Mouse (Mus musculus) brain, embryonic 18.5 days (tissue): Measurements from ENCODE around the gene Vwa5a.

Experiments
- DNase-seq: peaks from one replicate; pipeline ENCODE4 v3.0.0-alpha.2; 2012; ENCODE audit warnings: low read depth, low spot score

Vwa5a gene

DNA sequence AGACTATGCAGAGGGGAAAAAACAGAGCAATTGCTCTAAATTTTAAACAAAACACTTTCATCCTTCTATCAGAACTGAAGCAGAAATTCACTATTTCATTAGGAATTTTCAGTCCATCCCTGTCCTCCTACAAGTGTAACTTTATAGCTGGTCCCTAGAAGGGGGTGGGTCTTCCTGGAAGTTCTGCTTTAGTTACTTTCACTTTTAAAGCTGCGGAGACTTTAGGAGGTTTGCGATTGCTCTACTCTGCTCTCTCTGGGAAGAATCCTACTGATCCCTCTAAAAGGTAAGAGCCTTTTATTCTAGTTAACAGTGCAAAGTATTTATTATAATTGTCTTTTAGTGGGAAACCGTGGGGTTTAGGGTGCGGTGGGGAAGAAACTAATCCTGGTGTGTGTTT is at the start of gene Vwa5a:
Vwa5a (plus strand) TSS at position 167 of the 400 bp plus-strand sequence.
- no peak for DNase-seq

GRCm38 (mm10) chr9:38672887-38673286 is 45.2 kb upstream of the Vwa5a start:
- DNase-seq: no peak

- no peak for DNase-seq
These were observed 43.6 kb upstream of the Vwa5a start, which contains the start of gene Olfr918 for GRCm38 (mm10) chr9:38674501-38674900. TSS of gene Olfr918 (minus strand) at chr9:38674601.

GRCm38 (mm10) chr9:38718927-38719441 is 916 bp downstream of the Vwa5a start:
- DNase-seq: no peak

DNA sequence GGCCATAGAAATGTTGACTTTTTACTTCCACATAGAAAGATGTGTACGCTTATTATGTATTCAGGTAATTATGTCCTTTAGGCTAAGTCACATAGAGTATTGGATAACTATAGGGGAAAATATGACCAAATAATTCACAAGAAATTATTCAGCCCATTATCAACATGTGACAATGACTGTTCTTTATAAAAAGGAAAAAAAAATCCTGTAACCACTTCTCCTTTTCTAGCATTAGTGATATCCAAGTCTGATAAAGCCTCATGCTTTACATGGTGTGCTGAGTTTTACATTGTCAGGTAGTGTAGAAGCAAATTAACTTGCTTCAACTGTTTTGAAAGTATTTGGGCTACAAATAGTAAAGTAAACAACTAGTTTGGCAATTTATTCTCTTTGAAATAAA is 6.0 kb downstream of the Vwa5a start:
- DNase-seq: no peak

- DNase-seq: no peak
These were observed 10.2 kb downstream of the Vwa5a start for GRCm38 (mm10) chr9:38728218-38728617.

- DNase-seq: no peak
These were observed 23.3 kb downstream of the Vwa5a start for GRCm38 (mm10) chr9:38741408-38741807.

DNA sequence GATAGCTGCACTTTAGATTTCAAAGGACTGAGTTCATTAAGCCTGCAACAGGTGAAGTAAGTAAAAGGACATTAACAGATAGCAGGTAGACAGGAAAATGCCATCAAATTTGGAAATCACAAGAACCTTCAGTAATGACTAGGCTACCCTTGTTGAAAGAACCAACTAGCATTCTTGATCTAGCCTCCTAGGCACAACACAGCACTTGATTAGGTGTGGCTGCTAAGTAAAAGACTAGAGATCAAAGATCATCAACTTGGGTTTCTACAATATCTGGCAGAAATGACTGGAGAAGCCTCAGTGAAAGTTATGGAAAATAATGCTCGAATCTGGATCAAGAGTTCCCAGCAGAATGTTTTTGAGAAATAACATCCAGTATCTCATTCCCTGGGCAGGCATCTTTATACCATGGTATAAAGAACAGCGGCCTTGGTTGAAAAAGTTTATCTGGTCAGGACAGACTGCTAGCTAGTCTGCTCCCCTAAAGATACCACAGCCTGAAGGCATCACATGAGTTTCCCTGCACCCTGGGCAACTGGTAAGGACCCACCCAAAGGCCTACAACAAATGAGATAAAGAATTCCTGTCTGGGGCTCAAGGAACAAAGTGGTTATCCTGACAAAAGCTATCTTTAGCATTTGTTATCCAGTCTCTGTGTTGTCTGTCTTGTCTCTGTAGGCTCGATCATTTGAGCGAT is 26.7 kb downstream of the Vwa5a start:
- no peak for DNase-seq

- DNase-seq: no peak
These were observed 33.9 kb downstream of the Vwa5a start, which contains the start of gene Olfr920 for GRCm38 (mm10) chr9:38751999-38752398. TSS of gene Olfr920 (plus strand) at chr9:38752299.

DNA sequence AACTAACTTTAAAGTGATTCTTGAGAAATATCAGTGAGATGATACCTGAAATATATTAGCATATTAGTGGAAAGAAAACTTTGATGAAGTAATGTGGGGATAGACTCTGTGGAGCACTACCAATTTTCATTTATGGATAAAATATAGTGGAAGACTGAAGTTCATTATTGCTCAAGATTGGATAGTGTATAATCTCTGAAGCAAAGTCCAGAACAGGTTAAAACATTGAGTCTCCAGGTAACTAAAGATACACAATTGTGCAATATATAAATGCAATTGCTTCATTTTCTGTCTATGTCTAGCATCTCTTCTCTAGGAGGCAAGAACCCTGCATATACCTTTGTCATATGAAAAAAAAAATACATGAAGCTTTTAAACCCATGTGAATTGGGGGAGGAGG is 54.7 kb downstream of the Vwa5a start, which contains the start of gene Olfr921:
Olfr921 (plus strand) TSS at position 301 of the 400 bp plus-strand sequence.
- DNase-seq: no peak

- DNase-seq: no peak
These were observed 74.6 kb downstream of the Vwa5a start for GRCm38 (mm10) chr9:38792689-38793088.
